Mouse (Mus musculus): ENCODE results near the gene Klhl21. TPM values are rescaled to one million over a fixed set of nuclear protein-coding genes. Genes with fewer than 3 reads are reported as not detected.
A peak's percentile ranks its signal among the peaks of the same experiment; 100 is the strongest.

Gene Klhl21
- total RNA-seq, 1 experiment, result 19.7 TPM

DNA sequence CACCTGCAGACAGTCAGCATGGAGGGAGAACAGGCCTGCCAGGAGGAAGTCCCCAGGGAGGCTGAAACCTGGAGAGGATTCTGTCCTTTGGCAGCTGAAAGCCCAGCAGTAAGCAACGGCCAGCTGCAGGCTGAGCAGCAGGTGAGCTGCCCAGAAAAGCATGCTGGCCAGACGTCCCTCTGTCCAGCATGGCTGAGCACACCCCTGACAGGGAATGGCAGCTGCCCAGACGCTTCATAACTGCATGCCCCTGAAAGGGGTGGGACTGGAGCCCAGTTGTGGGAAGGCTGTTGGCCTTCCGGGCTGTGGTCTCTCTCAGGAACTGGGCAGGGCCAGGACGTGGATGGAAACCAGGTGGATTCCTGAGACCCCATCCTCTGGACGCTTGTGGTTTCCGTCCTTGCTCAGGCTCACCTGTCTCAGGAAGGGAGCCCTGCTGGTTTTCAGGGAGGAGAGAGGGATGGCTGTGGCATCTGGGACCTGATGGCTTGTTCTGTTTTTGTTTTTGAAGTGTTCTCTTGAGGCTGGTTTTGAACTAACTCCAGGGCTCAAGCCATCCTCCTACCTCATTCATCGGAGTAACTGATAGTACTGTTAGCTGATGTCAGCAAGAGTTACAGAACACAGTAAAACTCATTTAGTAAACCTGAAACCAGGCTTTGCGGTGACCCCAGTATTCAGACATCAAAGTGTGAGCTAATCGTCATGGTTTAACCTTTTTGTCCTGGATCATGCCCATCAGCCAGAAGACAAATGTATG is 29.8 kb downstream of the Klhl21 start, which contains the start of gene Tas1r1:
Tas1r1 (minus strand) TSS at position 344 of the 760 bp plus-strand sequence.
- peak within 1 kb of the TSS; percentile 100 for H3K9ac ChIP-seq (ENCODE audit: insufficient read depth, low read depth, low read length, poor library complexity, severe bottlenecking)
- peaks cover 23% of the 10 kb centered on the region for H3K36me3 ChIP-seq (ENCODE audit: control insufficient read depth, insufficient read depth, low read length, poor library complexity, severe bottlenecking)
- peak within 1 kb of the TSS; percentile 84 for H3K27ac ChIP-seq (ENCODE audit: insufficient read depth, low read depth, low read length, poor library complexity, severe bottlenecking)
- no peak for TF ChIP-seq ZC3H11A (IDR thresholded peaks at IDR 0.05; ENCODE audit: borderline replicate concordance, low read depth, low read length)
- TF ChIP-seq ZNF384 (IDR thresholded peaks at IDR 0.05; ENCODE audit: low read depth, low read length), result no peak
- no peak for TF ChIP-seq HCFC1 (IDR thresholded peaks at IDR 0.05; ENCODE audit: borderline replicate concordance, insufficient read depth, low read length)
- TF ChIP-seq MAFK (IDR thresholded peaks at IDR 0.05; ENCODE audit: insufficient read depth, low read depth, low read length), result no peak
- no peak for TF ChIP-seq CHD2 (IDR thresholded peaks at IDR 0.05; ENCODE audit: low read depth, low read length)
- H3K9me3 ChIP-seq (ENCODE audit: control insufficient read depth, insufficient read depth, low read depth, low read length), result no peaks in the 10 kb centered on the region
- no peak for DNase-seq (ENCODE audit: low read depth, low spot score)
- in situ Hi-C loops (cut with MboI; ENCODE audit: low sequenced_read_pairs in 2 of 2, unreplicated experiment in 2 of 2), result no loop called here
- H3K4me3 ChIP-seq (ENCODE audit: insufficient read depth in 1 of 2, low read depth in 1 of 2, low read length in 2 of 2, poor library complexity in 1 of 2, severe bottlenecking in 1 of 2), result peak within 1 kb of the TSS; percentile 72 to 98
- H3K4me1 ChIP-seq (ENCODE audit: control insufficient read depth in 2 of 2, insufficient read depth in 2 of 2, low read length in 2 of 2, poor library complexity in 1 of 2), result peaks cover 3 to 32% of the 10 kb centered on the region in 2 experiments; a peak in 2 of 4 replicates

DNA sequence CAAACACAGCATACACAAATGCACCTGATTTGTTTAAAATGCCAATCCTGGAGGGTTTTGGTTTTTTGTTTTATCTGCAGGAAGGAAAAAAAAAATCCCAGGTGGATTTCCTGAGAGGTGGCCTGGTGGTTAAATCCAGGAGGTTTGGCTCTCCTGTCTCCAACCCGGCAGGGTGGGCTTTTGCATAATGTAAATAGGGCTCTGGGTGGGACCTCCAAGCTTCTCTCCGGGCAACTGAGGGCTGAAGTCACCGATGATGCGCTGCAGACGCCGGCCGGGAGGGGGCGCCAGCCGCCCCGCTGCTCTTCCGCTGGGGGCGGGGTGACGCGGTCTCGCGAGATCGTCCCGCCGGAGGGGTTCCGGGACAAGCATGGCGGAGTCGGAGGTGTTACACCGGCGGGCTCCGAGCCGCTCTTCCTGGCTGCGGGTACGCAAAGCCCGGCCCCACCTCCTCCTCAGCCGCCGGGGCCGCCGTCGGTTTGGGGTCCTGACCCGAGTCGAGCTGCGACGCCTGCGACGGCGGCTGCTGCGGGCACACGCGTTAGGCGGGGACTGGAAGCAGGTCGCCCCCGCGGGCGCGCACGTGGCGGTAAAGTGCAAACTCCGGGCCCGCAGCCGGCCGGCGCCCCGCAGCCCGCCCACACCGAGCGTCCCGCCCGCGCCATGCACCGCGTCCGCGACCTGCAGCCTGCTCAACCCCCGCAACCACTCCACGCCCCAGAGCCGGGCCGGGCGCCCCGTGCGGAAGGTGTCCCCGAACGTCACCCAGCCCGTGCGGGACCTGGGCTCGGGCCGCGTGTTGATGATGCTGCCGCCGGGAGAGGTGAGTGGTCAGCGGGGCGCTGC is 30.6 kb downstream of the Klhl21 start, which contains the start of gene Nol9:
Nol9 (plus strand) TSS at position 337 of the 846 bp plus-strand sequence.
- H3K9me3 ChIP-seq (ENCODE audit: control insufficient read depth, insufficient read depth, low read depth, low read length), result no peaks in the 10 kb centered on the region
- in situ Hi-C loops (cut with MboI; ENCODE audit: low sequenced_read_pairs in 2 of 2, unreplicated experiment in 2 of 2), result no loop called here
- H3K9ac ChIP-seq (ENCODE audit: insufficient read depth, low read depth, low read length, poor library complexity, severe bottlenecking), result peak within 1 kb of the TSS; percentile 100
- peak within 1 kb of the TSS; percentile 84 for H3K27ac ChIP-seq (ENCODE audit: insufficient read depth, low read depth, low read length, poor library complexity, severe bottlenecking)
- peak; percentile 99 for TF ChIP-seq CHD2 (IDR thresholded peaks at IDR 0.05; ENCODE audit: low read depth, low read length)
- no peak for TF ChIP-seq ZNF384 (IDR thresholded peaks at IDR 0.05; ENCODE audit: low read depth, low read length)
- TF ChIP-seq HCFC1 (IDR thresholded peaks at IDR 0.05; ENCODE audit: borderline replicate concordance, insufficient read depth, low read length), result peak; percentile 68
- H3K4me3 ChIP-seq (ENCODE audit: insufficient read depth in 1 of 2, low read depth in 1 of 2, low read length in 2 of 2, poor library complexity in 1 of 2, severe bottlenecking in 1 of 2), result peak within 1 kb of the TSS; percentile 72 to 98
- H3K36me3 ChIP-seq (ENCODE audit: control insufficient read depth, insufficient read depth, low read length, poor library complexity, severe bottlenecking), result peaks cover 29% of the 10 kb centered on the region
- DNase-seq (ENCODE audit: low read depth, low spot score), result peak; percentile 84
- H3K4me1 ChIP-seq (ENCODE audit: control insufficient read depth in 2 of 2, insufficient read depth in 2 of 2, low read length in 2 of 2, poor library complexity in 1 of 2), result peaks cover 3 to 34% of the 10 kb centered on the region in 2 experiments; a peak in 2 of 4 replicates

DNA sequence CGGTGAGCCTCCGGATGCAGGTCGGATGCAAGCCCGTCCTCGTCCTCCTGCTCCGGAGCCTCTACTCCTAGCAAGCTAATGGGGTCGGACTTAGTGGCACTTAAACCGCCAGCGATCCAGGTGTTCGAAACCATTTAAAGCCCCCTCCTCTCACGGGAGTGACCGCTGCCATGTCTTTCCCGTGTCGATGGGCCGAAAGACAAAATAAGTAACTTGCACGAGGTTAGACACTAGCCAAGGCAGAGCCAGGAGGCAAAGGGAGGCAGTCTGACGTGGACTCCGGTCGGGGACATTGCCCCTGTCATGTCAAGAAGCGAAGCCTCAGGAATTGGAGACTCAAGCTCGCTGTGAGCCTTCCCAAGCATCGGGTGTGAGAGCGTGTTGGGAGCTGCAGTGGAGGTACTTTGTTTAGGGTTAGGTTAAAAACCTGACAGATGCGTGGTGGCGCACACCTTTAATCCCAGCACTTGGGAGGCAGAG is 31.3 kb downstream of the Klhl21 start:
- Histone ChIP-seq H3K4me1 (ENCODE audit: control insufficient read depth in 2 of 2, insufficient read depth in 2 of 2, low read length in 2 of 2, poor library complexity in 1 of 2) (peaks cover 3 to 36% of the 10 kb centered on the region in 2 experiments; a peak in 2 of 4 replicates), H3K9me3 (ENCODE audit: control insufficient read depth, insufficient read depth, low read depth, low read length) (no peaks in the 10 kb centered on the region), H3K27ac (ENCODE audit: insufficient read depth, low read depth, low read length, poor library complexity, severe bottlenecking) (peak overlapping the region; percentile 84; the same call in 1 of the 2 replicates), H3K9ac (ENCODE audit: insufficient read depth, low read depth, low read length, poor library complexity, severe bottlenecking) (peak overlapping the region; percentile 100), H3K4me3 (ENCODE audit: insufficient read depth in 1 of 2, low read depth in 1 of 2, low read length in 2 of 2, poor library complexity in 1 of 2, severe bottlenecking in 1 of 2) (peak overlapping the region; percentile 72 to 98), H3K36me3 (ENCODE audit: control insufficient read depth, insufficient read depth, low read length, poor library complexity, severe bottlenecking) (peaks cover 36% of the 10 kb centered on the region)
- in situ Hi-C loops (cut with MboI; ENCODE audit: low sequenced_read_pairs in 2 of 2, unreplicated experiment in 2 of 2), result no loop called here
- DNase-seq (ENCODE audit: low read depth, low spot score), result no peak
- TF ChIP-seq HCFC1 (IDR thresholded peaks at IDR 0.05; ENCODE audit: borderline replicate concordance, insufficient read depth, low read length), result no peak
- no peak for TF ChIP-seq CHD2 (IDR thresholded peaks at IDR 0.05; ENCODE audit: low read depth, low read length)
- TF ChIP-seq MAFK (IDR thresholded peaks at IDR 0.05; ENCODE audit: insufficient read depth, low read depth, low read length), result no peak
- TF ChIP-seq ZNF384 (IDR thresholded peaks at IDR 0.05; ENCODE audit: low read depth, low read length), result no peak
- TF ChIP-seq ZC3H11A (IDR thresholded peaks at IDR 0.05; ENCODE audit: borderline replicate concordance, low read depth, low read length), result no peak

DNA sequence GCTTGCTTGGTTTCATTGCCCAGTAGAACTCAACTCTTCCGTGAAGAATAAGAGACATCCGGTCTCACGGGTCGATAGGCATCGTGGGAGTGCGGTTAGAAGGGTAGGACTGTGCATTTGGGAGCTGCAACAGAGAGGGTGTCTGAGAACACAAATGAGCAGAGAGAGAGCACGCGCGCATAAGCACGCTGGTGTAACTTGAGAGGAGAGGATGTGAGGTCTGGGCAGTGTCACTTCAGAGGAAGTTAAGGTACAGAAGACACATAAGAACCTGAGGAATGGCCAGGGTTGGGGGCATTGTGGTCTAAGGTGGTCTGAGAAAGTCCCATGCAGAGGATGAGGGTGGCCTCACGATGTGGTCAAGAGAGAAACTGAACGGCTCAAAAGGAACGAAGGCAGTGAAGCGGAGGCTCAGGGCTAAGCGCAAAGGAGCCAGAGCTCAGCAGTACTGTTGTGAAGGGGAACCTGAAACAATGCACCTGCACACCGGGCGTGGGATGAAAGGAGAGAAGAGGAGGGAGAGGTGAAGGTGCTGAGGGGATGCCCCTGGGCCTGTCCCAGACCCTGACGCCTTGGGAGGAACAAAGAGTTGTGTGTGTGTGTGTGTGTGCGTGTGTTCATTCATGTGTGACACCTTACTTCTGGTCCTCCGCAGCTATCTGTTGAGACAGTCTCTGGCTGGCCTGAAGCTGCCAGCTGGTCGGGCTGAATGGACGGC is 33.5 kb downstream of the Klhl21 start:
- TF ChIP-seq ZNF384 (IDR thresholded peaks at IDR 0.05; ENCODE audit: low read depth, low read length) (no peak), ZC3H11A (IDR thresholded peaks at IDR 0.05; ENCODE audit: borderline replicate concordance, low read depth, low read length) (no peak)
- H3K9ac ChIP-seq (ENCODE audit: insufficient read depth, low read depth, low read length, poor library complexity, severe bottlenecking), result no peak overlapping the region
- no peak overlapping the region for H3K4me3 ChIP-seq (ENCODE audit: insufficient read depth in 1 of 2, low read depth in 1 of 2, low read length in 2 of 2, poor library complexity in 1 of 2, severe bottlenecking in 1 of 2)
- H3K9me3 ChIP-seq (ENCODE audit: control insufficient read depth, insufficient read depth, low read depth, low read length), result no peaks in the 10 kb centered on the region
- no peak for DNase-seq (ENCODE audit: low read depth, low spot score)
- no peak overlapping the region for H3K27ac ChIP-seq (ENCODE audit: insufficient read depth, low read depth, low read length, poor library complexity, severe bottlenecking)
- H3K36me3 ChIP-seq (ENCODE audit: control insufficient read depth, insufficient read depth, low read length, poor library complexity, severe bottlenecking), result peaks cover 53% of the 10 kb centered on the region
- in situ Hi-C loops (cut with MboI; ENCODE audit: low sequenced_read_pairs in 2 of 2, unreplicated experiment in 2 of 2), result no loop called here
- H3K4me1 ChIP-seq (ENCODE audit: control insufficient read depth in 2 of 2, insufficient read depth in 2 of 2, low read length in 2 of 2, poor library complexity in 1 of 2), result peaks cover 3 to 34% of the 10 kb centered on the region in 2 experiments; a peak in 2 of 4 replicates
